Mouse (Mus musculus) adrenal gland, adult 18-20 months (tissue): ENCODE measurements around the gene Olfr1506. TPM values are rescaled to one million over a fixed set of nuclear protein-coding genes. Genes with fewer than 3 reads are reported as not detected.
"Not testable (repeated sequence)": the region's sequence is repeated elsewhere in the genome, so short reads cannot be mapped to it uniquely, and the experiment has no call there.

Experiments used
- DNase-seq, 2 experiments: peaks; one replicate each; pipeline ENCODE4 v3.0.0; 2021 to 2022; ENCODE audit warnings: low spot score in 2 of 2
- long read RNA-seq, 2 experiments: library from polyadenylated mRNA; stranded (forward); transcript quantifications; one replicate each; pipeline ENCODE4 v2.0.0; 2021
- total RNA-seq, 2 experiments: library from RNA; stranded (reverse); gene quantifications; 1 replicate in 1 of 2; 2 replicates in 1 of 2; pipeline ENCODE4 v1.2.3; 2021

Olfr1506 gene
- total RNA-seq = under 1 TPM in 1 of 2 experiments, not detected in 1; 0.13 TPM
- long read RNA-seq, experiment 1 = 0 reads
- long read RNA-seq, experiment 2 = 0 reads

- not testable (repeated sequence) for DNase-seq
These were observed at the start of gene Olfr1506 for GRCm38 (mm10) chr2:90224393-90224792. Gene Olfr1506 (minus strand): TSS chr2:90224493.

DNA sequence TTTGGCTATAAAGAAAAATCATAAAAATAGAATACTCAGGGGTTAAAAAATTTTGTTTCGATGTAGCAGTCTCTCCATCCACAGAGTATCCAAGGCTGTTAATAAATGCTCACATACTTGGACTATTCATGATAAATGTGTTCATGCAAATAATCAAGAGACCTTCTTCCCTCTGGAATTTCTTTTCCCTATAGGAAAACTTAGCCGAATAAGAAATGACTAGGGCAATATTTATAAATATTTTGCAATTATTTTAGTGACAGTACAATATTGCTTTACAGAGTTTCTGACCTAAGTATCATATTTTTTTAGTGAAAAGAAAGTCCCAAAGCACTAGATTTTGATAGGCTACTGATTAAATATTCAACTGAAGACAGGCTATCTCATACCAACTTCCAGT is 46.6 kb upstream of the Olfr1506 start, which contains the start of gene Olfr1271:
Olfr1271 (minus strand) TSS at position 101 of the 400 bp plus-strand sequence.
- DNase-seq = no peak

DNA sequence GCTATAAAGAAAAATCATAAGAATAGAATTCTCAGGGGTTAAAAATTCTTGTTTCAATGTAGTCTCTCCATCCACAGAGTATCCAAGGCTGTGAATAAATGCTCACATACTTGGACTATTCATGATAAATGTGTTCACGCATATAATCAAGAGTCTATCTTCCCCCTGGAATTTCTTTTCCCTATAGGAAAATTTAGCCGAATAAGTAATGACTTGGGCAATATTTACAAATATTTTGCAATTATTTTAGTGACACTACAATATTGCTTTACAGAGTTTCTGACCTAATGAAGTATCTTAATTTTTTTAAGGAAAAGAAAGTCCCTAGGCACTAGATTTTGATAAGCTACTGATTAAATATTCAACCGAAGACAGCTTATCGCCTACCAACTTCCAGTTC is 33.2 kb upstream of the Olfr1506 start, which contains the start of gene Olfr142:
Olfr142 (minus strand) TSS at position 101 of the 400 bp plus-strand sequence.
- DNase-seq = no peak

GRCm38 (mm10) chr2:90199606-90200005 is 24.7 kb downstream of the Olfr1506 start:
- DNase-seq = not testable (repeated sequence)

- DNase-seq = not testable (repeated sequence)
These were observed 29.0 kb downstream of the Olfr1506 start for GRCm38 (mm10) chr2:90195285-90195684.

DNA sequence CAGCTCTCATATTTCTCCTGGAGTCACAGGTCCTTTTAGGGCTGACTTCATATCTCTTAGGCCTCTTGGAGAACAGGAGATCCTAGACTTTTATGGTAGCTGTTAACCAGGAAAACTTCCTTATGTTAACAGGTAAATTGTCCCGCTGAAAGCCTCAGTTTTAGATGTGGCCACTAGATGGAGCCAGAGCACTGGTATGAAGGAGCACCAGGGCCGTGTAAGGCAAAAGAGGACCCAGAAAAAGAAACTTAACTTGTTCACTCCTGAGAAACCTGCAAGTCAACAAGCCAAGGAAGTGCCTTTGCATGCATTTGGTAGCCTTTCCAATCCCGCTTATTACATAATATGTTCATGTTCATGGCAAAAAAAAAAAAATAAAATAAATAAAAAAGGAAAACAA is 29.5 kb downstream of the Olfr1506 start:
- DNase-seq = not testable (repeated sequence)

DNA sequence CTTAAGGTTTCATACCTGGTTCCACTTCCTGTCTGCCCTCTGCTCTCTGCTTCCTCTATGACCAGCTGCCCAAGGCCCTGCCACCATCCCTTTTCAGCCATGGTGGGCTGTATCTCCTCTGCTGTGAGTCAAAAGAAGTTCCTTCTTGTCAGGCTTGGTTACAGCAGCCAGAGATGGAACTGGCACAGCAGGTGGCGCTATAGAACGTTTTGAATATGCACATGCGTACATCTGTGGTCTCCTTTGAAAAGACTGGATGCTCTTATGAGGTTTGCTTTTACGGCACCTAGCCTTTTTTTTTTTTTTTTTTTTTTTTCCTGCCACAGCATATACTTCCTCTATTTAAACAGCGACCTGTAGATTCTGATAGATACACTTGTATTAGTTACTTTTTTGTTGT is 37.2 kb downstream of the Olfr1506 start:
- not testable (repeated sequence) for DNase-seq

DNA sequence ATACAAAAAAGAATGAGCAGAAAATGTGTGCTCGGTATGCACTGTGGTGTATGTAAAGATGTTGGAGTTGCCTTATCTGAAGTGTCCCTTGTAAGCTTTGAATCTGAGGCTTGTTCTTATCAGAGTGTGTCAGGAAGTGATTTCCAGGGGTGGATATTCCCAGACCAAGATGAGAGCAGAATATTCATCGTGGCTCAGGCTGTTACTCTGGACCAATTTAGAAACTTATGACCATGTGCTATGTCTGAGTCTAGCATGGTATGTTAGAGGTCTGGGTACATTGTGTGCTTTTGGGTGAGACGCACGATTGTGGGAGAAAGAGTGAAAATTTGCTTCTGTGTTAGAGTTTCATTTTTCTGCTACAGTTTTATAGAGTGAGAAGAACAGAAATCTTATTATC is 38.2 kb downstream of the Olfr1506 start:
- DNase-seq = not testable (repeated sequence)

Other genes starting within 250 kb of the Olfr1506 start
- gene Olfr1261, start 233.3 kb downstream of the Olfr1506 start, total RNA-seq = not detected
- not detected for gene Olfr1262, start 224.3 kb downstream of the Olfr1506 start, total RNA-seq
- not detected for gene Olfr1263, start 212.4 kb downstream of the Olfr1506 start, total RNA-seq
- gene Olfr1264, start 198.9 kb downstream of the Olfr1506 start, total RNA-seq = not detected
- gene Olfr1265, start 189.2 kb downstream of the Olfr1506 start, total RNA-seq = not detected
- gene Olfr140, start 160.9 kb downstream of the Olfr1506 start, total RNA-seq = not detected
- gene Olfr1269, start 103.1 kb downstream of the Olfr1506 start, total RNA-seq = not detected
- gene Olfr32, start 82.2 kb downstream of the Olfr1506 start, total RNA-seq = not detected
- not detected for gene Olfr1270, start 71.4 kb downstream of the Olfr1506 start, total RNA-seq
- gene Olfr142, start 33.1 kb upstream of the Olfr1506 start, total RNA-seq = not detected
- gene Olfr1271, start 46.5 kb upstream of the Olfr1506 start, total RNA-seq = not detected
- not detected for gene Olfr1272, start 68.3 kb upstream of the Olfr1506 start, total RNA-seq
- gene Gm13769, start 97.7 kb upstream of the Olfr1506 start, total RNA-seq = not detected
- not detected for gene Olfr1274-ps, start 174.2 kb upstream of the Olfr1506 start, total RNA-seq